Mouse (Mus musculus): ENCODE measurements at regions not wholly inside any gene's neighbourhood (a gene's known extent, or its start where the extent isn't known, plus 50 kb on each side); places are given as distances from the start of the nearest gene placed in this dataset.

DNA sequence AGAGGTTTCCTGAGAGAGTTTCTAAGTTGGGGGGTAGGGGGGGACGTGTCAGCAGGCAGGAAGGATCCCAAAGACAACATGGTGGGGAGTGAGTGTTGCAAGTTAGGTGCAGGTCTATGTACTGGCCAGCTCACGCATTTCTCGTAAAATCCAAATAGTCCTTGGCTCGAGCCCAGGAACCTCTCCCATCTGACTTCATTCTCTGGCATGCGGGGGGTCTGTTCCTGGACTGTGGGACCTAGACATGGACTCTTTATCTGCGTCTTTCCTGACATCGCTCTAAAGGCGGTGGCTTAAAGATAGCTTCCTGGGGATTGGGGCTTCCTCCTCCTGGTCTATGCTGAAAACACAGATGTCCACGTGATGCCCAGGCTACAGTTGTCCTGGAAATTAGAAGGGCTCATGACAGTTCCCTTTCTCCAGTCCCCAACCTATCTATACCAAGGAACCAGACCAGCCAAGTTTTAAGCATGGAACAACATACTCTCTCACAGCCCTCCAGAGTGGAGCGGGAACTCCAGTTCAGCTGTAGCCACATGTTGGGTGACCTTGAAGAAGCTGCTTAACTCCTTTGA, 93.7 kb upstream of the Zmiz1 start:
- Histone ChIP-seq H3K4me1 (ENCODE audit: insufficient read depth, low read length) (peaks cover 3% of the 10 kb centered on the region), H3K36me3 (ENCODE audit: insufficient read depth, low read length) (0 out of 2 replicates have a peak, but pooled peaks cover 2% of the 10 kb centered on the region), H3K9ac (replicated peaks; ENCODE audit: low read length) (no peak overlapping the region), H3K27ac (ENCODE audit: low read length) (no peak overlapping the region), H3K27me3 (ENCODE audit: insufficient read depth, low read length) (no peaks in the 10 kb centered on the region), H3K4me2 (replicated peaks; ENCODE audit: low read depth, low read length) (no peak overlapping the region), H3K4me3 (ENCODE audit: low read length) (no peak overlapping the region), H3K9me3 (ENCODE audit: low read length) (peaks cover 6% of the 10 kb centered on the region; the same call in 1 of the 2 replicates)
- WGBS, result 64% methylated on average over 10 of the region's 10 CpGs
- ATAC-seq (ENCODE audit: low FRiP score, low TSS enrichment), result 0 out of 2 replicates have a peak, but pooled peaks have one; percentile 25

DNA sequence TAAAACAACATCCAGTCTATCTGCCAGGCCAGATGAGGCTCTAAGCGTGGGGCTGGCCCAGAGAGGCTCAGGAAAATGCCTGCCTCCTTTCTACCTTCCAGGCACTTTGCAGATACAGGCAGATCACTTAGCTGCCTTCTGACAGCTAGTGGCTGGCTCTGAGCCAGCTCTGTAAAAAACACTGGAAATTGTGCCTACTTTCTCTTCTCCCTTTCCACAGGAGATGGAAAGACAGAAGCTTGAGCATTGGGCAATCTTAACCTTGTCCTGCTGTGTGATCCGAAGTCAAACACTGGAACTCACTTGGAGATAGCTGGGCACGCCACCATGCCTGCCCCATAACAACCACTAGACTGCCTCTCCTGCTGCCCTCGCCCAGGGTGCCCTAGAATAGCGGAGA, 93.0 kb upstream of the Zmiz1 start:
- ATAC-seq (ENCODE audit: low FRiP score, low TSS enrichment), result no peak
- Histone ChIP-seq H3K9me3 (ENCODE audit: low read length) (peaks cover 6% of the 10 kb centered on the region; the same call in 1 of the 2 replicates), H3K4me3 (ENCODE audit: low read length) (no peak overlapping the region), H3K36me3 (ENCODE audit: insufficient read depth, low read length) (0 out of 2 replicates have a peak, but pooled peaks cover 2% of the 10 kb centered on the region), H3K9ac (replicated peaks; ENCODE audit: low read length) (no peak overlapping the region), H3K4me1 (ENCODE audit: insufficient read depth, low read length) (peaks cover 10% of the 10 kb centered on the region), H3K27me3 (ENCODE audit: insufficient read depth, low read length) (no peaks in the 10 kb centered on the region), H3K4me2 (replicated peaks; ENCODE audit: low read depth, low read length) (no peak overlapping the region), H3K27ac (ENCODE audit: low read length) (no peak overlapping the region)
- WGBS, result 83% methylated on average over 5 of the region's 5 CpGs

DNA sequence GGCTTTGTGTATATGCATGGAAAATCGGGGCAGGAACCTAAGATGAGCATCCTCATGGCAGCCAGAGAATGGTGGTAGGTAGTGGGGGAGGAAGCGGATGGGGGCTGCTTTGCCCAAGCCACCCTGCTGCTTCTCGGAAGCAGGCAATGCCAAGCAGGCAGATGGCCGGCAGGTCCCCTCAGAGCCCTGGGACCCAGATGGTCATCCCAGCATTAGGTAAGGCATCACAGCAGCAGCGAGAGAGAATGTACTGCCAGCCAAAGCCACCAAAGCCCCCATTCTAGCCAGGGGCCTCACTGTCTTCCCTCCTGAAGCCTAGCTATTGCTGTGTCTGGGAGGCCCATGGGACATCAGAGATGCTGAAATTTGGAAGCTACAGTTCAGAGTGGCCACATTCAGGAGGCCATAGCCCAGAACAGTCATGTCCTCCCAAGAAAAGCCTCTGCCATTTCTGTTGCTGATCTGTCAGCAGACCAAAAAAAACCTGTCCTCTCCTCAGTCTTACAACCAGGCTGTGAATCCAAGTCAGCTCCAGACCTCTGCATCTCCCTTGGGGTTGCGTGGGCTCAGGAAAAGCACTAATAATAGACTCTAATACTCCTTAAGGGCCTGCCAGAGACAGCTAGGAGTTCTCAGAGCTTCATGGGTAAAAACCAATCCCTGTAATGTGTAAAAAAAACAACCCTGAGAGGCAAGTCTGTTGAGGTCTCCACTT, 88.5 kb upstream of the Zmiz1 start:
- Histone ChIP-seq H3K4me1 (ENCODE audit: insufficient read depth, low read length) (peaks cover 55% of the 10 kb centered on the region), H3K4me3 (ENCODE audit: low read length) (no peak overlapping the region), H3K9me3 (ENCODE audit: low read length) (peaks cover 6% of the 10 kb centered on the region; the same call in 1 of the 2 replicates), H3K27me3 (ENCODE audit: insufficient read depth, low read length) (no peaks in the 10 kb centered on the region), H3K4me2 (replicated peaks; ENCODE audit: low read depth, low read length) (no peak overlapping the region), H3K27ac (ENCODE audit: low read length) (peak overlapping the region; percentile 81), H3K9ac (replicated peaks; ENCODE audit: low read length) (peak overlapping the region; percentile 18; the same call in 1 of the 2 replicates), H3K36me3 (ENCODE audit: insufficient read depth, low read length) (0 out of 2 replicates have a peak, but pooled peaks cover 2% of the 10 kb centered on the region)
- ATAC-seq (ENCODE audit: low FRiP score, low TSS enrichment), result no peak
- WGBS, result 84% methylated on average over 6 of the region's 6 CpGs

DNA sequence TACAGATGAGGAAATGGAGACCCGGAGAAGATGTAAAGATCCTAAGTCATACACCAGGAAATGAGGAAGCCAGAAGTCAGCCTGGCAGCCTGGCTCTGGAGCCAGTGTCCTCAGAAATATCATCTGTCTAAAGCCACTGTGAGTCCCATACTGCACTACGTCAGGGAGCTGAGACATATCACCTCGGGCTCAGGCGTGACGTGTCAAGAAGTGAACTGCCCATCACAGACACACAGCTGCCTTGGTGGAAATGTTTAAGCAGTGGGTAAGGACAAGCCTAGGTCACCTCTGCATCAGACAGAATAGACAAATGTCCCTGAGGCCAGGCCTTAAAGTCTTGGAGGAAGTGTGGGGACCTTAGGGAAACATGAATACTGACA, 88.0 kb upstream of the Zmiz1 start:
- WGBS, result 54% methylated on average over 5 of the region's 5 CpGs
- no peak for ATAC-seq (ENCODE audit: low FRiP score, low TSS enrichment)
- no peak overlapping the region for H3K4me2 ChIP-seq (replicated peaks; ENCODE audit: low read depth, low read length)
- no peaks in the 10 kb centered on the region for H3K27me3 ChIP-seq (ENCODE audit: insufficient read depth, low read length)
- H3K4me3 ChIP-seq (ENCODE audit: low read length), result no peak overlapping the region
- peaks cover 6% of the 10 kb centered on the region; the same call in 1 of the 2 replicates for H3K9me3 ChIP-seq (ENCODE audit: low read length)
- peak overlapping the region; percentile 81 for H3K27ac ChIP-seq (ENCODE audit: low read length)
- 0 out of 2 replicates have a peak, but pooled peaks cover 2% of the 10 kb centered on the region for H3K36me3 ChIP-seq (ENCODE audit: insufficient read depth, low read length)
- peaks cover 60% of the 10 kb centered on the region for H3K4me1 ChIP-seq (ENCODE audit: insufficient read depth, low read length)
- H3K9ac ChIP-seq (replicated peaks; ENCODE audit: low read length), result peak overlapping the region; percentile 18; the same call in 1 of the 2 replicates

DNA sequence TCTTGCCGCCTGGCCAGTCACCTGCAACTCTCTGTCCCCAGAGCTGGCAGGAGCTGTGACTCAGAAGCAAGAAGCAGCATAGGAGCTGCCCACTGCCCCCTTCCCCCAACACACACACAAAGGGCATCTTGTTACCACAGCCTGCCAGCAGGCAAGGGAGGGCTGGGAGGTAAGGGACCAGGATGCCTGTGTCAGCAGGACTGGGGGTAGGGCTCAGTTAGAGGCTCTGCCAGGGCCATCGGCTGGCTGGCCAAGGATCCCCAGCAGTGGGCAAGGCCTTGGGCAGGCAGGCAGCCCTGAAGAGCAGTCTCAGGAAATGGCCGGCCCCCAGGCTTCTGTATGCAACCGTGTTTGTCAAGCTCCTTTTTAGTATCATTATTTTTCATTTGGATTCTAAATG, 87.3 kb upstream of the Zmiz1 start:
- H3K4me1 ChIP-seq (ENCODE audit: insufficient read depth, low read length), result peaks cover 66% of the 10 kb centered on the region
- peak; percentile 86 for ATAC-seq (ENCODE audit: low FRiP score, low TSS enrichment)
- WGBS, result 31% methylated on average over 4 of the region's 4 CpGs
- H3K27ac ChIP-seq (ENCODE audit: low read length), result peak overlapping the region; percentile 81
- H3K4me2 ChIP-seq (replicated peaks; ENCODE audit: low read depth, low read length), result no peak overlapping the region
- no peaks in the 10 kb centered on the region for H3K27me3 ChIP-seq (ENCODE audit: insufficient read depth, low read length)
- peaks cover 6% of the 10 kb centered on the region; the same call in 1 of the 2 replicates for H3K9me3 ChIP-seq (ENCODE audit: low read length)
- no peak overlapping the region for H3K4me3 ChIP-seq (ENCODE audit: low read length)
- 0 out of 2 replicates have a peak, but pooled peaks cover 2% of the 10 kb centered on the region for H3K36me3 ChIP-seq (ENCODE audit: insufficient read depth, low read length)
- peak overlapping the region; percentile 18; the same call in 1 of the 2 replicates for H3K9ac ChIP-seq (replicated peaks; ENCODE audit: low read length)

DNA sequence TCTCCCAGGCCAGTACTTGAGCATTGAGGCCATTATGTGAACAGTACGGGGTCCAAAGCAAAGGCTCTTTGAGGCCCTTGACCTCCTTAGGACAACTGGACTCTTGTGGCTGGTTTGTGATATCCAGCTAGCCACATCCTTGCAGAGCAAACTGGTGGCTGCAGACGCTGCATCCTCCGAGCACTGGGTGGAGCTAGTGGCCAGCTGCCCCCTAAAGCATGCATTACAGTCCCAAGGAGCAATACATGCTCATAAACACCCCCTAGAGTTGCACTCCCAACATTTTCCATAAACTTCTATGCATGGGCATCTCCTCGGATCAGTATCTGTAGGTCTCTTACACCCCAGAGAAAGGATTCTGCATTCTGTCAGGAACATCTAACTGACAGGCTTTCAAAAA, 86.4 kb upstream of the Zmiz1 start:
- Histone ChIP-seq H3K27me3 (ENCODE audit: insufficient read depth, low read length) (no peaks in the 10 kb centered on the region), H3K4me3 (ENCODE audit: low read length) (no peak overlapping the region), H3K4me2 (replicated peaks; ENCODE audit: low read depth, low read length) (no peak overlapping the region), H3K4me1 (ENCODE audit: insufficient read depth, low read length) (peaks cover 75% of the 10 kb centered on the region), H3K27ac (ENCODE audit: low read length) (no peak overlapping the region; the same call in 1 of the 2 replicates), H3K9me3 (ENCODE audit: low read length) (peaks cover 6% of the 10 kb centered on the region; the same call in 1 of the 2 replicates), H3K9ac (replicated peaks; ENCODE audit: low read length) (no peak overlapping the region), H3K36me3 (ENCODE audit: insufficient read depth, low read length) (0 out of 2 replicates have a peak, but pooled peaks cover 2% of the 10 kb centered on the region)
- ATAC-seq (ENCODE audit: low FRiP score, low TSS enrichment), result no peak
- WGBS, result 59% methylated on average over 4 of the region's 4 CpGs

DNA sequence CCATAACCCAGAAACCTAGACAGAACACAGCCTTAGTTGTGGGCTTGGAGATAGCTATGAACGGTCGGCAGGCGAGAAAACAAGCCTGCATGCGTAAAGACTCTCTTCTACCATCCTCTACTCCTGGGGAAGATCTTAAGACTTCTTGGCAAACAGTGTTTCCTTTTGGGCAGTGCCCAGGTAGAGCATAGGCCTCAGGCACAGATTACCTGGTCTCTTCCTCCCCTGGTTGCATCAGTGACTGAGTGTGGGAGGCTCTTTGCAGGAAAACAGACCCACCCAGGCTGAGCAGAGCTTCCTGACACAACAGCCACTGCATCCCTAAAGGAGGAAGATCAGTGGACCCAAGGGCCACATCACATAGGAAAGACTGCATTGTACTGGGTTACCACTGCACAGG, 85.8 kb upstream of the Zmiz1 start:
- 86% methylated on average over 4 of the region's 4 CpGs for WGBS
- Histone ChIP-seq H3K4me2 (replicated peaks; ENCODE audit: low read depth, low read length) (no peak overlapping the region), H3K9ac (replicated peaks; ENCODE audit: low read length) (no peak overlapping the region), H3K27me3 (ENCODE audit: insufficient read depth, low read length) (no peaks in the 10 kb centered on the region), H3K27ac (ENCODE audit: low read length) (0 out of 2 replicates have a peak overlapping the region, but pooled peaks have one; percentile 6), H3K36me3 (ENCODE audit: insufficient read depth, low read length) (0 out of 2 replicates have a peak, but pooled peaks cover 2% of the 10 kb centered on the region), H3K9me3 (ENCODE audit: low read length) (peaks cover 6% of the 10 kb centered on the region; the same call in 1 of the 2 replicates), H3K4me3 (ENCODE audit: low read length) (no peak overlapping the region), H3K4me1 (ENCODE audit: insufficient read depth, low read length) (peaks cover 78% of the 10 kb centered on the region)
- no peak for ATAC-seq (ENCODE audit: low FRiP score, low TSS enrichment)

DNA sequence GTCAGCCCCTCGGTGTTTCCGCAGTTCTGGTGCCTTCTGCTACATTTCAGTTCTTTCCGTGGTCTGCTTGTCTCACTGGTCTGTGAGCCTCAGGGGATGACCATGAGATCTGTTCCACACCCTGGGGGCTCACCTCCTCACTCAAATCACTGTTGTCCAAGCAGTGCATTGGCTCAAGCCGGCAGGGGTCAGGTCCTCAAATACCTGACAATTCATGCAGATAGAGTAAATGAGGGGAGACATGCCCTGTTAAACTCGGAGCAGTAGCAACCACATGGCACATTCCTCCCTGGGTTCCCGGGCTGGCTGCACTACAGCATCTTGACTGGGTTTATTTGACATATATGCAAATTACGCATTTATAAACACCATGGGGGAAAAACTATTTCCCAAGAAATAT, 84.0 kb upstream of the Zmiz1 start:
- no peak overlapping the region for H3K4me2 ChIP-seq (replicated peaks; ENCODE audit: low read depth, low read length)
- no peaks in the 10 kb centered on the region for H3K27me3 ChIP-seq (ENCODE audit: insufficient read depth, low read length)
- no peaks in the 10 kb centered on the region for H3K9me3 ChIP-seq (ENCODE audit: low read length)
- no peak overlapping the region for H3K9ac ChIP-seq (replicated peaks; ENCODE audit: low read length)
- H3K36me3 ChIP-seq (ENCODE audit: insufficient read depth, low read length), result no peaks in the 10 kb centered on the region
- WGBS, result 45% methylated on average over 7 of the region's 7 CpGs
- peak overlapping the region; percentile 73 for H3K27ac ChIP-seq (ENCODE audit: low read length)
- H3K4me1 ChIP-seq (ENCODE audit: insufficient read depth, low read length), result peaks cover 90% of the 10 kb centered on the region
- no peak overlapping the region for H3K4me3 ChIP-seq (ENCODE audit: low read length)
- no peak for ATAC-seq (ENCODE audit: low FRiP score, low TSS enrichment)

DNA sequence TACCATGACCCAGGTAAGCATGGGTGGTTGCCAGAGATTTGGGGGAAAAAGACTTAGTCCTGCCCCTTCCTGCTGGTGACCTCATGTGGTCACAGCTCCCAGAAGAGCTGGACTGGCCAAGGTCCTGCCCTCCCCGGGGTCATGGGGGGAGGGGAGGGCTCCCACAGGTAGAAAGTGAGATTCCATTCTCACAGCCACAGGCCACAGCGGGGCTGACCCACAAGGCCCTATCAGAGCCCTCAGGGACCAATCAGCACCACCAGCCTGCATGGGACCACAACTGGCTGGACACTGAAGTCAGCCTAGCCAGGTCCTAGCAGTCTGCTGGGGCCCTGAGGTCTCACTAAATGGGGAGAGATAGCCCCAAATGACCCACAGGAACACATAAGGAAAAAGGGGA, 81.9 kb upstream of the Zmiz1 start:
- Histone ChIP-seq H3K9me3 (ENCODE audit: low read length) (no peaks in the 10 kb centered on the region), H3K27ac (ENCODE audit: low read length) (peak overlapping the region; percentile 99), H3K4me2 (replicated peaks; ENCODE audit: low read depth, low read length) (peak overlapping the region; percentile 70), H3K36me3 (ENCODE audit: insufficient read depth, low read length) (no peaks in the 10 kb centered on the region), H3K4me3 (ENCODE audit: low read length) (no peak overlapping the region), H3K4me1 (ENCODE audit: insufficient read depth, low read length) (peaks cover 70% of the 10 kb centered on the region), H3K27me3 (ENCODE audit: insufficient read depth, low read length) (no peaks in the 10 kb centered on the region), H3K9ac (replicated peaks; ENCODE audit: low read length) (peak overlapping the region; percentile 87; the same call in 1 of the 2 replicates)
- no peak for ATAC-seq (ENCODE audit: low FRiP score, low TSS enrichment)
- 45% methylated on average over 2 of the region's 2 CpGs for WGBS

DNA sequence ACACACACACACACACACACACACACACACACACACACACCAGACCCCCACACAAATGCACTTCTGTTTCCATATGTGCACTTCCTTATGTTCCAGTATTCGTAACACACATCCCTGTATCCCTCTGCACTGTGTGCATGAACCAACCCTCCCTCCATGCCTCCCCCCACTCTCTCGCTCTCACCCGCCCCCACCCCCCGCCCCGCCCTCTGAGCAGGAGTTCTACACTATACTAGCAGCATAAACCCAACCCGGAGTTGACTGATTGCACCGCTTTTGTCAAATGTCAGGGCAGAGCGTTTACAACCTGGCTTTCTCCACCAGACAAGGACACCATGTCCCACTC, 81.5 kb upstream of the Zmiz1 start:
- WGBS, result 4% methylated on average over 8 of the region's 8 CpGs
- H3K27ac ChIP-seq (ENCODE audit: low read length), result peak overlapping the region; percentile 99
- peaks cover 65% of the 10 kb centered on the region for H3K4me1 ChIP-seq (ENCODE audit: insufficient read depth, low read length)
- peak overlapping the region; percentile 87 for H3K9ac ChIP-seq (replicated peaks; ENCODE audit: low read length)
- ATAC-seq (ENCODE audit: low FRiP score, low TSS enrichment), result peak; percentile 79
- H3K4me3 ChIP-seq (ENCODE audit: low read length), result peak overlapping the region; percentile 48
- H3K4me2 ChIP-seq (replicated peaks; ENCODE audit: low read depth, low read length), result peak overlapping the region; percentile 70
- H3K9me3 ChIP-seq (ENCODE audit: low read length), result no peaks in the 10 kb centered on the region
- no peaks in the 10 kb centered on the region for H3K36me3 ChIP-seq (ENCODE audit: insufficient read depth, low read length)
- no peaks in the 10 kb centered on the region for H3K27me3 ChIP-seq (ENCODE audit: insufficient read depth, low read length)

Data from kidney, embryonic 16.5 days (tissue).